Mouse (Mus musculus) B cell, adult 62 days (primary cell): Measurements from ENCODE around the gene Olfr307. TPM values are rescaled to one million over a fixed set of nuclear protein-coding genes. Genes with fewer than 3 reads are reported as not detected.

ENCODE experiments used
- total RNA-seq: library from RNA; stranded (reverse); gene quantifications from 4 replicates; pipeline ENCODE4 v1.2.4, GENCODE M21; 2023

Olfr307 gene
- total RNA-seq = not detected in 4 replicates

DNA sequence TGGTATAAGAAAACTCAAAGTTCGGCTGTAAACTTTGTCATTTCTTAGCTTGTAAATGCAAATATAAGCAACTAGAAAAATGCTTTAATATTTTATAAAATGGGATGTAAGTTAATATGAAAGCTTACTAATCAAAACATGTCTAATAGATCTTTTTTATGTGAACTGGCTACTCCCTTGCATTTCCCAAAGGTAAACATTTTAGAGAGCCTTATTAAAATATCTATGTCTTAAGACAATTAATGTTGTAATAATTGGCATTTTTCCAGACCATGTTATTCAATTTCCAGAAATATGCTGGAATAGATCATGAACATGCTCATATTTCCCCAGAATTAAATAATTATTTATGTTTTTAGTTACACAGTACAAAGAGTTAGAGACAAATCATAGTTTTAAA lies at the start of gene Olfr307:
Olfr307 (minus strand) TSS at position 101 of the 400 bp plus-strand sequence.

DNA sequence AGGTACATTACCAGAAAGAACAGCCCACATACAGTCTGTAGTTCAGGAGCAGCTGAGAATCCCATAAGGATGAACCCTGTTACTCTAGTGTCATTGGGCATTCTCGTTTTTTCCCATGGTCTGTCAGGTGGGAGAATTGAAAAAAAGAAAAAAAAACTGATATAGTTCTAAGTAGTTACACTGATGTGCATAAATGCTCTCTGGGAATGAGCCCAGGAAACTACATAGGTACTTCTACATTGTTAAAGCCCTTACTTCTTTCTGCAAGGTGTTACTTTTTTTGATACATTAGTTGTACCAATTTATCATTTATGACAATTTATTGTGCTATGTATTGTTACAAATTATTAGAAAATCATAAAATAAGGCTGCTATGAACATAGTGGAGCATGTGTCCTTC lies 49.2 kb upstream of the Olfr307 start, which contains the start of gene Olfr304:
Olfr304 (minus strand) TSS at position 101 of the 400 bp plus-strand sequence.

DNA sequence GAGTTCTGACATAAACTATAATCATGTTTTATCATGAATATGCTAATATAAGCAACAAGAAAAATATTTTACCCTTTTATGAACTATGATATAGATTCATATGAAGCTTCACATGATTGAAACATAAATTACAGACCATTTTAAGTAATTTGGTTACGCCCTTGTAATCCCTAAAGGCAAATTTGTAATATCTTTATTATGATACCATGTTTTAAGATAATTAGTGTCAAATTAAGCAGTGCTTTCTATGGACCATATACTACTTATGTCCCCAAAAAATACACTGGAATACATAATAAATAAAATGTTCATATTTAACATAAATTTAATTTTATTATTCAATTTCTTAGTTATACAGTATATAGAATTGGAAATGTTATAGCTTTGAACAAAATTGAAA lies 29.4 kb upstream of the Olfr307 start, which contains the start of gene Olfr305:
Olfr305 (minus strand) TSS at position 101 of the 400 bp plus-strand sequence.

DNA sequence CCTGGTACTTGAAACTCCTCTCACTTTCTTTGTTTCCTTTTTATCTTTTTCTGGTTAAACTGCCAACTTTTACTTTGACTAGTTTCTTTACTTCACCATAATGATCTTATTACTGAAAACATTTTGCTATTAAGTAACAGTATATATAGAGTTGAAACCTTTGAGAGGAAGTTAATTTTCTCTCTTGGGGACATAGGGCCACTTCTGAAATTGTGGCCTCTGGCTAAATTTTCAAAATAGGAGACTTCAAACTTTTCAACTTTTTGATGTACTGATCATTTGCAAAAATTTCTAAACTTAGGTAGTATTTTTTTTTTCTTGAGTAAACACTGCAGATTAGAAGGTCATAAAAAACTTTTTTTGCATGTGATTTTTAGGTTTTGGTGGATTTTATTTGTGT lies 11.9 kb downstream of the Olfr307 start, which contains the start of gene Olfr308:
Olfr308 (minus strand) TSS at position 101 of the 400 bp plus-strand sequence.

DNA sequence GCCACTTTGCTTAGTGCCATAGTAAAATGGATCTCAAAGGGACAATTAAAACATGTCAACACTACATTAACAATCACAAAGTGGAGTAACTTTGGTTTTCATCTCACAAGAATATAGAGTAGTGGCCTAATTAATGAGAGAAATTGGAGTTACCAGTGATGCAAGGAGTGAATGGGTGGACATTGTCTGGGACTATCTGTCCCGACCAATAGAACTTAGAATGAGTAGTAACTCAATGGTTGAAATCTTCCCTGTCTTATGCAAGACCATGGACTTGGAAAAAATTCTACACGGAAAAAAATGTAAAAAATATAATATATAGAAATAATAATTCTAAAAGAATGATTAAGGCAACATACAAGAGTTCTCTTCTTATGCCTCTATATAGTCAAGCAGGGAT lies 23.8 kb downstream of the Olfr307 start, which contains the start of gene Olfr309:
Olfr309 (minus strand) TSS at position 101 of the 400 bp plus-strand sequence.

Other genes with a start within 250 kb of the Olfr307 start
- not detected in 4 replicates for gene Vmn2r75, start 165.8 kb downstream of the Olfr307 start, total RNA-seq
- gene Vmn2r76, start 91.3 kb downstream of the Olfr307 start, total RNA-seq = not detected in 4 replicates
- not detected in 4 replicates for gene Olfr310, start 60.4 kb downstream of the Olfr307 start, total RNA-seq
- not detected in 4 replicates for gene Olfr309, start 23.9 kb downstream of the Olfr307 start, total RNA-seq
- gene Olfr308, start 12.0 kb downstream of the Olfr307 start, total RNA-seq = not detected in 4 replicates
- not detected in 4 replicates for gene Olfr305, start 29.3 kb upstream of the Olfr307 start, total RNA-seq
- not detected in 4 replicates for gene Olfr304, start 49.1 kb upstream of the Olfr307 start, total RNA-seq
- not detected in 4 replicates for gene Olfr303, start 60.2 kb upstream of the Olfr307 start, total RNA-seq
- gene Olfr301, start 66.3 kb upstream of the Olfr307 start, total RNA-seq = not detected in 4 replicates
- gene Olfr299, start 122.3 kb upstream of the Olfr307 start, total RNA-seq = not detected in 4 replicates
- gene Olfr298, start 154.9 kb upstream of the Olfr307 start, total RNA-seq = not detected in 4 replicates
- not detected in 4 replicates for gene Olfr297, start 182.4 kb upstream of the Olfr307 start, total RNA-seq
- gene Olfr295, start 246.3 kb upstream of the Olfr307 start, total RNA-seq = not detected in 4 replicates